Mouse (Mus musculus): ENCODE measurements around the gene Riiad1. TPM values are rescaled to one million over a fixed set of nuclear protein-coding genes. Genes with fewer than 3 reads are reported as not detected.

Riiad1 gene
- polyA plus RNA-seq, 1 experiment, result not detected

DNA sequence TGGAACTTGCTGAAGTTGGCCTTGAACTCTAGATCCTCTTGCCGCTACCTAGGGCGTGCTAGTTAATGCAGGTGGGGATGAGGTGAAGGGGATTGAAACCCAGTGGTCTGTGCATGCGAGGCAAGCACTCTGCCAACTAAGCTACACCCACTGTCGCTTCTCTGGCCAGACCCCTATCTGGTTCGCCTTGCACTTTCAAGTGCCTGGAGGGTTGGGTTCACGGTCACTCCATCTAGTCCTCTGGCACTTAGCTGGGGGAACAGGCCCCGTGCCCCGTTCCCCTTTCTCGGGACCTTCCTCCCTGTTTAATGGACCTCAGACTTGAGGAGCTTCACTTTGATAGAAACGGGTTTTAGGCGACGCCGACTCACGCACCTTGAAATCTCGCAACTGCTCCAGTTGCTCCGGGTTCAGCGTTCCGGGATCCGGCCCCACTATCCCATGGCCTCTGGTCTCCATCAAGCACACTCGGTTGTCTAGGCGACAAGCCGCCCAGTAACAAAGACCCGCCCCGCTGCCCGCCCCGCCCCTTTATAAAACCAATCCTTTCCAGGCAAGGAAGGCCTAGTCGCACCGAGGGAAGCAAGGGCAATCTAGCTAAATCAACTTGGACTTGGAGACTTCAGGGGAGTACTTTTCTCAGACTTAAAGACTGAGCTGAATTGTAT, 7.6 kb downstream of the Riiad1 start:
- WGBS, result 27% methylated on average over 28 of the region's 28 CpGs
- no peak for TF ChIP-seq POLR2A (IDR thresholded peaks at IDR 0.05; ENCODE audit: insufficient read depth, low read depth, low read length)
- TF ChIP-seq CTCF (IDR thresholded peaks at IDR 0.05; ENCODE audit: insufficient read depth, low read depth, low read length), result no peak
- Histone ChIP-seq H3K27ac (ENCODE audit: insufficient read depth, low read depth, low read length) (no peak overlapping the region), H3K4me3 (ENCODE audit: insufficient read depth, low read depth, low read length) (peak overlapping the region; percentile 16; the same call in 1 of the 2 replicates), H3K4me1 (ENCODE audit: control insufficient read depth, insufficient read depth, low read length) (peaks cover 27% of the 10 kb centered on the region)

DNA sequence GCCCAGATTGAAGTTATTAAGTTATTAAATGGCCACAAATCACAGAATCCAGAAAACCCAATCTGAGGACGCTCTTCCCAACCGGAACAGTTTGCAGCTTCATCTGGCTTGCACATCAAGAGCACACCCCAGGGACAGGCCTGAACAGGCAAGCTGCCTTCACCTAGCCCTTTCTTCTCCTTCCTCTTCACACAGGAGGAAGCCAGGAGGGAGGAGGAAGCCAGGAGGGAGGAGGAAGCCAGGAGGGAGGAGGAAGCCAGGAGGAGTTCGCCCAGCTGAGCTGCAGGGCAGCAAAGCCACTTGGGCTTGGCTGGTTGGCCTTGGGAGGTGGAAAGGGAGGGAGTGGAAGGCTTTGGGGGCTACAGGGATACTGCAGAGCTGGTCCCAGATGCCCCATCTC, 11.2 kb downstream of the Riiad1 start:
- TF ChIP-seq CTCF (IDR thresholded peaks at IDR 0.05; ENCODE audit: insufficient read depth, low read depth, low read length) (no peak), POLR2A (IDR thresholded peaks at IDR 0.05; ENCODE audit: insufficient read depth, low read depth, low read length) (no peak)
- 84% methylated on average over 3 of the region's 3 CpGs for WGBS
- Histone ChIP-seq H3K27ac (ENCODE audit: insufficient read depth, low read depth, low read length) (no peak overlapping the region), H3K4me1 (ENCODE audit: control insufficient read depth, insufficient read depth, low read length) (peaks cover 36% of the 10 kb centered on the region), H3K4me3 (ENCODE audit: insufficient read depth, low read depth, low read length) (no peak overlapping the region)

- Histone ChIP-seq H3K4me3 (ENCODE audit: insufficient read depth, low read depth, low read length) (no peak overlapping the region), H3K27ac (ENCODE audit: insufficient read depth, low read depth, low read length) (peak overlapping the region; percentile 98), H3K4me1 (ENCODE audit: control insufficient read depth, insufficient read depth, low read length) (peaks cover 25% of the 10 kb centered on the region)
- 20% methylated on average over 13 of the region's 13 CpGs for WGBS
- TF ChIP-seq POLR2A (IDR thresholded peaks at IDR 0.05; ENCODE audit: insufficient read depth, low read depth, low read length) (no peak), CTCF (IDR thresholded peaks at IDR 0.05; ENCODE audit: insufficient read depth, low read depth, low read length) (no peak)
Observed at GRCm38 (mm10) chr3:94465632-94466430, 14.3 kb downstream of the Riiad1 start.

DNA sequence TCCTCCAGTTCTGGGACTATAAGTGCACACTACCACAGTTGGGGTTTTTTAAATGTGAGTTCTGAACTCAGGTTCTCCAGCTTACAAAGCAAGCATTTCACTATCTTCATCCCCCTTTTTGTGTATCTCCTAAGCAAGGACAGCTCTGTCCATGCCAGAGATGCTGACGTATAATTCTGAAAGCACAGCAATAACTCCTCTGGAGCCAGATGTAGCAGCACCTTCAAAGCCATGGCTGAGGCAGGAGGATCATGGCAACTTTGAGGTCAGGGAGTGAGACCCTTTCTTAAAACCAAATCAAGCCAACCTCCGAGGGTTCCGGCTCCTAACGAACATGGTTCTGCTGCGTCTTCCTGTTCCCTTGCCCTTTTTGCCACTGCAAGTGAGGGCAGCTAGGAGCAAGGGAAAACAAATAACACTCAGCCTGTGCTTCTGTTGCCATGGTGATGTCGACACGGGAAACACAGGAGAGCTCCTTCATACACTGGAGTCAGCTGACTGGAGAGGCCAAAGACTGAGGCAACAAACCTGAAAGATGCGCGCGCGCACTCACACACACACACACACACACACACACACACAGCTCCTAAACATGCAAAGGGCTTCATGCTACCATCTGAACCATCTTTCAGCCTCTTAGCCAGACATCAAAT, 16.1 kb downstream of the Riiad1 start:
- Histone ChIP-seq H3K4me1 (ENCODE audit: control insufficient read depth, insufficient read depth, low read length) (peaks cover 25% of the 10 kb centered on the region), H3K4me3 (ENCODE audit: insufficient read depth, low read depth, low read length) (no peak overlapping the region), H3K27ac (ENCODE audit: insufficient read depth, low read depth, low read length) (peak overlapping the region; percentile 87)
- TF ChIP-seq CTCF (IDR thresholded peaks at IDR 0.05; ENCODE audit: insufficient read depth, low read depth, low read length), result no peak
- no peak for TF ChIP-seq POLR2A (IDR thresholded peaks at IDR 0.05; ENCODE audit: insufficient read depth, low read depth, low read length)
- WGBS, result 23% methylated on average over 11 of the region's 11 CpGs

DNA sequence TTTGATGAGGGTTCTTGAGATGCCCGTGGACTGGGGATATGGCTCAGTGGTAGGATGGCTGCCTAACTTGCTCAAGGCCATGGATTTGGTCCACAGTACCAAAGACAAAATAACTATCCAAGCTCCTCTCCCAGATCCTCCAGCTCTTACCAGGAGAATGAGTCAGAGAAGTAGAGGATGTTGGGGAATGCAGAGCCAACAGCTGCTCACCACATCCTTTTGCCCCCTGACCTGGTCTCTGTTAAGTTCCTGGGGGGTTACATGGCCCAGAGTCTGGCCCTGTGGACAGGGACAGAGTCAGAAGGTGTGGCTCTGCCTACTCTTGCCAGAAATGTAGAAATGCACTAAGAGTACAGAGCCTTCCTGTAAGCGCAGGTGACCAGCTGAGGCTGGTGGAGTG, 20.3 kb downstream of the Riiad1 start:
- 94% methylated on average over 2 of the region's 2 CpGs for WGBS
- Histone ChIP-seq H3K4me3 (ENCODE audit: insufficient read depth, low read depth, low read length) (no peak overlapping the region), H3K27ac (ENCODE audit: insufficient read depth, low read depth, low read length) (no peak overlapping the region), H3K4me1 (ENCODE audit: control insufficient read depth, insufficient read depth, low read length) (peaks cover 13% of the 10 kb centered on the region)
- no peak for TF ChIP-seq POLR2A (IDR thresholded peaks at IDR 0.05; ENCODE audit: insufficient read depth, low read depth, low read length)
- TF ChIP-seq CTCF (IDR thresholded peaks at IDR 0.05; ENCODE audit: insufficient read depth, low read depth, low read length), result no peak

GRCm38 (mm10) chr3:94457055-94457454, 23.1 kb downstream of the Riiad1 start:
- no peak overlapping the region for H3K27ac ChIP-seq (ENCODE audit: insufficient read depth, low read depth, low read length)
- WGBS, result 60% methylated on average over 3 of the region's 3 CpGs

DNA sequence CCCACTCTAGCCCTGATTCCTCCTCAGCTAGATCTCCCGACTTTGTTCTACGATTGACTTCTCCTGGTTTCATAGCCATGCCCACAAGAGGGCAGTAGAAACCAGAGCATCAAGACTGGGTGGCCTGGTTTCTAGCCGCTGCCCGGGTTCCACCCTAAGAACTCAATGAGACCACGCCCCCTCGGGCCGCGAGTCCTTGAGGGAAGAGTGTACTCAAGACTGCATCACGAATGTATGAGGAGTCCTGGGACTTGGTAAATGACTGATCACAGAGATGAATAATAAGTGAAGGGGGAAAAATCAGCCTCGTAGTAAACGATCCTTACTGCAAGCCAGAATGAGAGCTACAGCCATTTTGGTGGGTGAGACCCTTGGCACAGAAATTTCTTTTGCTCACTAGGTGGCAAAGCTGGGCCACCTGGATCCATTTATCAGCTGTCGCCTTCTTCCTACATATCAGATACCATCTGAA, 23.6 kb downstream of the Riiad1 start:
- WGBS, result 2% methylated on average over 12 of the region's 12 CpGs
- no peak for TF ChIP-seq POLR2A (IDR thresholded peaks at IDR 0.05; ENCODE audit: insufficient read depth, low read depth, low read length)
- TF ChIP-seq CTCF (IDR thresholded peaks at IDR 0.05; ENCODE audit: insufficient read depth, low read depth, low read length), result peak; percentile 58
- H3K27ac ChIP-seq (ENCODE audit: insufficient read depth, low read depth, low read length), result no peak overlapping the region
- H3K4me1 ChIP-seq (ENCODE audit: control insufficient read depth, insufficient read depth, low read length), result peaks cover 2% of the 10 kb centered on the region; the same call in 1 of the 2 replicates
- peak overlapping the region; percentile 32 for H3K4me3 ChIP-seq (ENCODE audit: insufficient read depth, low read depth, low read length)

More at GRCm38 (mm10) chr3:94457055-94457454, 23.1 kb downstream of the Riiad1 start:
- no peak for TF ChIP-seq CTCF (IDR thresholded peaks at IDR 0.05; ENCODE audit: insufficient read depth, low read depth, low read length)
- no peak for TF ChIP-seq POLR2A (IDR thresholded peaks at IDR 0.05; ENCODE audit: insufficient read depth, low read depth, low read length)
- Histone ChIP-seq H3K4me3 (ENCODE audit: insufficient read depth, low read depth, low read length) (no peak overlapping the region), H3K4me1 (ENCODE audit: control insufficient read depth, insufficient read depth, low read length) (peaks cover 2% of the 10 kb centered on the region; the same call in 1 of the 2 replicates)

DNA sequence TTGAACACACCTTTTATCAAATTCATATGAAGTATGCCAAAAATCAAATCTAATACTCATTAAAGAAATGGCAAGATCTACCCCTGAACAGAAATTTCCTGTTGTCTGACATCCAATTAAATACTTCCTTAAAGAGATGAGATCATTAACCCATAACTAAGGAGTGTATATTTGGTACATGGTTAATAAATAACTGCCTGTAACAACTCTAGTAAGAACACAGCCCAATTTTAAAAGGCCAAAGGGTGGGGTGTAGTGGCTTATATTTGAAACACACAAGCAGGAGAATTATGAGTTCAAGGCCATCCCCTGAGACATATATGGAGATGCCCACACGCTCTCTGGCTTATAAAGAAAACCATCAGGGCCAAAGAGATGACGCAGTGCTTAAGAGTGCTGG, 30.8 kb downstream of the Riiad1 start:
- WGBS, result 93% methylated on average over 2 of the region's 2 CpGs
- no peak for TF ChIP-seq POLR2A (IDR thresholded peaks at IDR 0.05; ENCODE audit: insufficient read depth, low read depth, low read length)
- no peak for TF ChIP-seq CTCF (IDR thresholded peaks at IDR 0.05; ENCODE audit: insufficient read depth, low read depth, low read length)
- no peak overlapping the region for H3K4me3 ChIP-seq (ENCODE audit: insufficient read depth, low read depth, low read length)

More for the DNA sequence above, 30.8 kb downstream of the Riiad1 start:
- H3K27ac ChIP-seq (ENCODE audit: insufficient read depth, low read depth, low read length), result no peak overlapping the region
- H3K4me1 ChIP-seq (ENCODE audit: control insufficient read depth, insufficient read depth, low read length), result no peaks in the 10 kb centered on the region

Data from olfactory bulb, adult 2 months (tissue).